Mouse (Mus musculus) embryo, embryonic 10 days (tissue): ENCODE data around the gene Zfp326.
"Not testable (repeated sequence)": the region's sequence is repeated elsewhere in the genome, so short reads cannot be mapped to it uniquely, and the experiment has no call there.

Experiments
- DNase-seq: peaks from one replicate; pipeline ENCODE4 v3.0.0-alpha.2; 2015; ENCODE audit warnings: low spot score

Zfp326 gene

DNA sequence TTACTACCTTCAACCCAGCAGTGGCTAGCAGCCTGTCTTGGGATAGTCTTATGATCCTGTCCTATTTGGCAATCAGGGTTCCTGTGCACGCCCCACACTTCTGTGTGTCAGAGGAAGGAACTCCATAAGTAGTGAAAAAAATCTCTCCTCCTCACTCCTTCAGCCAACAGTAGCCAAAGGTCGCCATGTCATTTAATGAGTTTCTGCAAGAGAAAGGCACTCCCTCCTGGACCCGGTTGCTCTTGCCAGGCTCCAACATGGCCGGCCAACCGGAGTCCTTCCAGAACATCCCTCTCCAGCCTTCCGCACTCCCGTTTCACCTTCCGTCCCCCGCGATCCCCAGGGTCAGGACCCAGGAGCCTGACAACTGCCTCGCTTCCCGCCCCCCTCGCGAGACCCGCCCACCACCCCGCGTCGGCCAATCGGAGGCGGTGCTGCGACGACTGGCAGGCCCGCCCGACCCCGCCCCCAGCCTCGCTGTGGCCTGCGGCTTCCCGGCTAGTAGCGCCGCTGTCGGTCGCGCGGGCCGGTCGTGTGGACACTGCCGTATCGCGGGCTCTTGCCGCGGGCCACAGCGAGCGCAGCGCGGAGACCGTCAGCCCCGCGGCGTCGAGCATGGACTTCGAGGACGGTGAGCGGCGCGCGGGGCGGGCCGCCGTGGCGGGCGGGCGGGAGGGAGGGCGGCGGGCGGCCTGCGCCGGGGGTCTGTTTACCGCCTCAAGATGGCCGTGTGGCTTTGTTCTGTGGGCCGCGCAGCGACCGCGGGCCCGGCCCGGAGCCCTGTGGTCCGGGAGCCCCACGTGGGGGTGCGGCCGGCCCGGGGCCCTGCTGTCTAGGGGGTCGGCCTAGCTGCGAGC is at the start of gene Zfp326:
Gene Zfp326, plus strand, starts transcription at position 498 of the 857 bp plus-strand sequence.
- peak; percentile 94 for DNase-seq

- peak; percentile 54 for DNase-seq
Measured at GRCm38 (mm10) chr5:105826916-105827510, 49.4 kb upstream of the Zfp326 start.

- DNase-seq, result no peak
Measured at GRCm38 (mm10) chr5:105828050-105828449, 48.3 kb upstream of the Zfp326 start.

- no peak for DNase-seq
Measured at GRCm38 (mm10) chr5:105829008-105829586, 47.3 kb upstream of the Zfp326 start.

DNA sequence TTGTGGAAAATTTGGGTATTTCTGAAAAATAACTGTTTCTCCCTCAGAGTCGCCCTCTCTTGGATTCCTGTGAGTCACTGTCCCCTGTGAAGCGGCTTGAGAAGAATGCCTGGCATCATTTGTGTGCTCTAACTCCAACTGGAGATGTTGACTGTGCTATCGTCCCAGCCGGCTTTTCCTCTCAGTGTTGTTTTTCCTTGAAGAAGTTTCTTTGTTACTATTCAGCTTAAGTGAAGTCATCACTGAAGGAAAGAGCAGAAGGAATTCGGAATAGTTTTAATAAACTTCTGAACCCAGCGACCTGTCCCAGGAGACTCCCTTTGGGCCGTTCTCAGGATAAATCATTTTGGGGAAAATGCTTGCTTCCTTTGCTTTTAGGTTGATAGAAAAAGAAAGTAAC is 44.2 kb upstream of the Zfp326 start:
- DNase-seq, result no peak

DNA sequence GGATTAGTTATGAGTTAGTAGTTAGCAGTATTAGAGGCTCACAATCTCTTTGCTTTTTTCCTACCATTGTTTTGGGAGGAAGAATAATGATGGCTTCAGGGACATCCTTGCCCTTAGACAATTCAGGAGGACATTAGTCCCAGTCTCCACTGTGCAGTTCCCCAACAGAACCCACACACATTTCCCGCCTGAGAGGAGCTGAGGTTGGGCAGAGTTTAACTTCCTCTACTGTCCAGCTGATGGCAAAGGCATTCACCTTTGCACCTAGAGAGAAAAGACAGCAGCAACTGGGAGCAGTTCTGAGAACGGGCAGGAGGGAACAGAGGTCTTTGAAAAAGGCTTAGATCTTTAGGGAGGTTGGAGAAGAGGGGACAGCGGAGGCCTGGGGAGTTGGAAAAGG is 42.4 kb upstream of the Zfp326 start:
- no peak for DNase-seq

GRCm38 (mm10) chr5:105836006-105836405 is 40.4 kb upstream of the Zfp326 start:
- DNase-seq, result no peak

GRCm38 (mm10) chr5:105839740-105840310 is 36.5 kb upstream of the Zfp326 start:
- DNase-seq, result no peak

DNA sequence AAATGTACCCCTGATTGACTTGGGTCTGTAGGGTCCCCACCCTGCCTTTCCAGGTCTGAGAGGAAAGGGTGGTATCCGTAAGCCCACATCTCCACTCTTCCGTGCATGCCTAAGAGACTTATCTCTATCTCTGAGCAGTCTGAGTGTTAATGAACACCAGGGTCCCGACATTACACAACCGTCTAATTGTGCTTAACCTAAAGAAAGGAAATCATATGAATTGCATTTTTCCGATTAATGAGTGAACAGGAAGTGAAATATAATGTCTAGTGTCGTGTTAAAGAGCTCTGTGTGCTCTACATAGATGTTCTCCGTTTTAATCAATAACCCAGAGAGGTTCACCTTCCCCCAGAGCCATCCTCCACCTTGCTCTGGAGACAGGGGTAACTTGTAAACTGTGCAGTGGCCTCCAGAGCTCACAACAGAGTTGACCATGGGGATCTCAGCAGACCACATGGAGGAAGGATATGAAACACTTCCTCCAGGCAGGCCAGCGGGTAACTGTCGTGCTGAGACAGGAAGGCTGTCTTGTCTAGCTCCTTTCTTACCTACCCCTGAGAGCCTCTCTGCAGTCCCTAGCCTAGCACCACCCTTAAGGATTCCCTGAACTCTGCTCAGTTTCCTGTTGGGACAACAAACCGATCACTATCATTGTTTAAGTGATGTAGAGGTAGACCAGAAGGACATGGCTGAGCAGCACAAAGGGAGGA is 32.2 kb upstream of the Zfp326 start:
- DNase-seq, result no peak

DNA sequence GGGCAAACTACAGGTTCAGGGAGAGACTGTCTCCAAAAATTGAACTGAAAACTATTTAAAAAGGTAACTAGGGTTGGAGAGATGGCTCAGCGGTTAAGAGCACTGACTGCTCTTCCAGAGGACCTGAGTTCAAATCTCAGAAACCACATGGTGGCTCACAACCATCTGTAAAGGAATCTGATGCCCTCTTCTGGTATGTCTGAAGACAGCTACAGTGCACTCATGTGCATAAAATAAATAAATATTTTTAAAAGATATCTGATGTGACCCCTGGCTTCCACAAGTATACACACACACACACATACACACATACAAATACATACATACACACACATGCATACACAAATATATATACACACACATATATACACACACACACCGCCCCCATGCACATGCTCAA is 31.3 kb upstream of the Zfp326 start:
- DNase-seq, result no peak

DNA sequence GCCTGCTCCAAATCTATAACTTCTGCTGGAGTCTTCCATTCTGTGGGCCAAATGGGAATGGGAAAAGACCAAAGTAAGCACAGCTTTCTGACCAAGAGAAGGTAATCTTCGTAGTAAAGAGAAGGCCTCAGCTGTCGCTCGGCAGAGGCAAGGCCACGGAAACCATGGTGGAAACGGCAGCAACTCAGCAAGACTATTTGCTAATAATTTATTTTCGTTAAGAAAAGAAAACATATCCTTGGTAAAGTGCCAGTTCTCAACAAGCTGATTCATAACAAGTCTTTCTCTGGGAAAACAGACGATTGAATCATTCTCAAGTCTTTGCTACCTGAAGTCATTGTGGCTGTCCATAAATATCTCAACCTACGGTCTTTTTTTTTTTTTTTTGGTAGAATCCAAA is 28.6 kb upstream of the Zfp326 start:
- no peak for DNase-seq

GRCm38 (mm10) chr5:105849222-105849621 is 27.1 kb upstream of the Zfp326 start:
- no peak for DNase-seq

DNA sequence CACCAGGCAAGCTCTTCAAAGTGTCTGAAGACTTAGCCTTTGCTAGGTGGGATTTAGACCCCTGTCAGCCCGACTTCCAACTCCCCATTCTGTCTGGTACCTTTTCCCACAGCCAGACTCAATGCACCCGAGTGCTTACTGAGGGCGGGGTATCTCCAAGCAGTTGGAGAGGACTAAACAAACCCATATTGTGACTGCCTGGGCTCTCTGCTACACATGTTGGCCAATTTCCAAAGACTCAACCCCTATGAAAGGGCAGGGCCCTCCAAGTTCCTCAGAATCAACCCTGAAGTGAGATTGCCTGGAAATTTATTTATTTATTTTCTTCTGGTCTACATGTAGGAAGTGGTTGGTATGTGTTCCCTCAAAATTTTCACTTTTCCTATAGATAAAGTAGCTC is 26.7 kb upstream of the Zfp326 start:
- DNase-seq, result no peak

- no peak for DNase-seq
Measured at GRCm38 (mm10) chr5:105853271-105853670, 23.1 kb upstream of the Zfp326 start.

DNA sequence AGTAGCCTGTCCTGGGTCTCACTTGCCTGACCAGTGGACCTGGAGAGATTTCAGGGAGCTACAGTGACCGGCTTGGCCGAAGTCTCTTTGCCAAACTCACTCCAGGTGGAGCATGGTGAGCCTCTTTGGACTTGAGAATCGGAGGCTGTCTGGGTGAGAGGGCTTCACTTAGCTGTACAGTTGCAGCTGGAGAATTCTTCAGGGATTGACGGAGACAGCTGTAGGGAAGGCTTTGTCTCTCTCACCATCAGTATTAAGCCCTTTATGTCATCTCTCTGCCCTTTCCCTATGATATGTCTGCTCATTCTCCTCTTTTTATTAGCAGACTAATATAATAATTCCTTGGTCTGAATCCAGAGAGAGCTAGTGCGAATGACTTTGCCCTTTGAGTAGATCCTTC is 18.9 kb upstream of the Zfp326 start:
- no peak for DNase-seq

DNA sequence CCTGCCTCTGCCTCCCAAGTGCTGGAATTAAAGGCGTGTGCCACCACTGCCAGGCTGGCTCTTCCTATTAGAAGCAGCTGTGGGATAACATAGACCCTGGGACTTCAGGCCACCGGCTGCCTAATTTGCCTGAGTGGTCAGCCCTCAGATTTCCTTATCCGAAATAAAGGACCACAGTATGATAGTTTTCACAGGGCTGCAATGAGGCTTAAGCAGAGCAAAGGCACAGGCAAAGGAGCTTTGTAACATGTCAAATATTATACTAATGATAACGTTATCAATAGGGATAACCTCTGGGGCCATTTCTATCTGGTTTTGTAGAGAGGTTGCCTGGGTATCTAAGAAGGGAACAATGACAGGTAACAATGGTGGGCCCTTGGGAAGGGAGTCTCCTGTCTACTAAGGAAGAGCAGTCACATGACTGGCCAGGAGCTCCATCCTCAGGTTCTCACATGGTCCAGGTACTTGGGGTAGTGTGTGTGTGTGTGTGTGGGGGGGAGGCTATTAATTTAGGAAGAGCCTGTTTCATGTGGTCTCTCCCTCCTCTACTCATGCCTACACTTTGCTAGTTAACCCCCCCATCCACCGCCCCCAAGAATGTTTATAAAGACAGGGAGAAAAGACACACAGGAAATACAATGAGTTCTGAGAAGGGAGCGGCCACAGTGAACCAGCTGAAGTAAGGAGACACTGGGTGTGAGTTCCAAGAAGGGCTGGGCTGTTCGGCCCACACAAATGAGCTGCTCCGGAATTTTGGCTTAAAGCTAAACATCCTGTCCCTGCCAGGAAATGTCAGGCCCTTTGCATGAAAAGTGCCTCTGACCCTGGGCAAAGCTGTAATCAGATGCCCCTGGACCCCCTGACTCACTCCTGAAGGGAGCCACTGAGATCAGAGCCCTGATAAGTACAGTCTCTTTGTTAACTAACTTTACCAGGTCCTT is 17.3 kb upstream of the Zfp326 start:
- peak; percentile 61 for DNase-seq

- peak; percentile 46 for DNase-seq
Measured at GRCm38 (mm10) chr5:105859716-105860460, 16.5 kb upstream of the Zfp326 start.

- no peak for DNase-seq
Measured at GRCm38 (mm10) chr5:105860461-105860835, 15.9 kb upstream of the Zfp326 start.

- DNase-seq, result no peak
Measured at GRCm38 (mm10) chr5:105861616-105862015, 14.7 kb upstream of the Zfp326 start.

GRCm38 (mm10) chr5:105865110-105865628 is 11.2 kb upstream of the Zfp326 start:
- DNase-seq, result not testable (repeated sequence)
